Mouse (Mus musculus) liver, adult 2 months (tissue): ENCODE data around the gene Il18. TPM values are rescaled to one million over a fixed set of nuclear protein-coding genes. Genes with fewer than 3 reads are reported as not detected.

Experiments
- DNase-seq: peaks from one replicate; pipeline ENCODE4 v3.0.0-alpha.2; 2011; ENCODE audit warnings: low read depth, low spot score; ENCODE audit errors: extremely low read depth
- H3K27ac ChIP-seq: fragments of 200-500 bp; replicated peaks from 2 replicates; pipeline ENCODE4 v1.5.1; 2012; ENCODE audit warnings: low read depth, mild to moderate bottlenecking, control low read depth, inconsistent platforms, low read length; ENCODE audit not compliant: insufficient read depth
- H3K27me3 ChIP-seq: fragments of 200-500 bp; 2 replicates; pipeline ENCODE4 v1.6.1; 2012; ENCODE audit warnings: mild to moderate bottlenecking, moderate library complexity, low read length, inconsistent platforms; ENCODE audit not compliant: control insufficient read depth, insufficient read depth
- H3K36me3 ChIP-seq: fragments of 200-500 bp; 2 replicates; pipeline ENCODE4 v1.6.1; 2012; ENCODE audit warnings: low read length, inconsistent platforms; ENCODE audit not compliant: control insufficient read depth, insufficient read depth
- H3K4me1 ChIP-seq: fragments of 200-500 bp; 2 replicates; pipeline ENCODE4 v1.6.1; 2011; ENCODE audit warnings: low read length; ENCODE audit not compliant: control insufficient read depth, insufficient read depth
- H3K4me3 ChIP-seq: fragments of 200-500 bp; 2 replicates; pipeline ENCODE4 v1.5.1; 2011; ENCODE audit warnings: low read depth, mild to moderate bottlenecking, control low read depth, low read length, moderate library complexity; ENCODE audit not compliant: insufficient read depth
- H3K79me2 ChIP-seq: fragments of 200-500 bp; 2 replicates; pipeline ENCODE4 v1.6.1; 2012; ENCODE audit warnings: inconsistent platforms, mild to moderate bottlenecking, low read length, moderate library complexity; ENCODE audit not compliant: control insufficient read depth, insufficient read depth
- H3K9ac ChIP-seq: fragments of 200-500 bp; 2 replicates; pipeline ENCODE4 v1.6.1; 2012; ENCODE audit warnings: low read depth, mild to moderate bottlenecking, control low read depth, inconsistent platforms, low read length
- CTCF ChIP-seq: fragments of 200-500 bp; IDR thresholded peaks from 2 replicates; pipeline ENCODE4 v1.5.1; 2011; ENCODE audit warnings: low read depth, low read length, control low read depth
- POLR2A ChIP-seq: fragments of 200-500 bp; IDR thresholded peaks from 2 replicates; pipeline ENCODE4 v1.6.1; 2011; ENCODE audit warnings: low read length, control low read depth; ENCODE audit not compliant: insufficient read depth; ENCODE audit errors: extremely low read depth
- WGBS: fragments of 180-500 bp; shearing (Covaris S2); methylation state at CpG from one replicate; pipeline ENCODE4 v1.1.7; 2018; 5-methylcytosine and 5-hydroxymethylcytosine counted together
- polyA plus RNA-seq: library from polyadenylated mRNA; depleted of rRNA; stranded (reverse); fragments of >200 nt; gene quantifications from 2 replicates; pipeline ENCODE4 v1.2.3, GENCODE M21; 2012
- total RNA-seq: library from RNA; depleted of rRNA; stranded (reverse); fragments of >200 nt; gene quantifications from 2 replicates; pipeline ENCODE4 v1.2.3, GENCODE M21; 2014

Gene Il18
- total and polyA plus RNA-seq, 2 experiments = 11.1 to 32.8 TPM

DNA sequence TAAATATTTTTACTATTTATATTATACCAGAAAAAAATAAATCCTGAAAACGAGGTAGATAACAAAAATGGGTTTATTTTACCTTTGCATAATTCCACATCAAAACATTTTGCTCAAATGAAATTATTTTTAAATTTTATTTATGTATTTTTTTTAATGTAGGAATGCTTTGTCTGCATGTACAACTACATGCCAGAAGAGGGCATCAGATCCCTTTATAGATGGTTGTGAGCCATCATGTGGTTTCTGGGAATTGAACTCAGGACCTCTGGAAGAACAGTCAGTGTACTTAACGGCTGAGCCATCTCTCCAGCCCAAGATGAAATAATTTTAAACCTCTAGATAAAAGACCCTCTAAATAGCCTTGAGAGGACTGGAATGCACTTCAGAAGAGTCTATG, 33.1 kb upstream of the Il18 start:
- no peak overlapping the region for H3K4me3 ChIP-seq
- no peak overlapping the region for H3K27ac ChIP-seq
- H3K9ac ChIP-seq = no peak overlapping the region
- no peak for DNase-seq
- no peaks in the 10 kb centered on the region; the same call in 1 of the 2 replicates for H3K79me2 ChIP-seq
- 35% methylated on average over 2 of the region's 2 CpGs for WGBS
- H3K4me1 ChIP-seq = no peaks in the 10 kb centered on the region
- no peak for TF ChIP-seq POLR2A
- no peak for TF ChIP-seq CTCF
- no peaks in the 10 kb centered on the region for H3K27me3 ChIP-seq
- H3K36me3 ChIP-seq = peaks cover 14% of the 10 kb centered on the region

DNA sequence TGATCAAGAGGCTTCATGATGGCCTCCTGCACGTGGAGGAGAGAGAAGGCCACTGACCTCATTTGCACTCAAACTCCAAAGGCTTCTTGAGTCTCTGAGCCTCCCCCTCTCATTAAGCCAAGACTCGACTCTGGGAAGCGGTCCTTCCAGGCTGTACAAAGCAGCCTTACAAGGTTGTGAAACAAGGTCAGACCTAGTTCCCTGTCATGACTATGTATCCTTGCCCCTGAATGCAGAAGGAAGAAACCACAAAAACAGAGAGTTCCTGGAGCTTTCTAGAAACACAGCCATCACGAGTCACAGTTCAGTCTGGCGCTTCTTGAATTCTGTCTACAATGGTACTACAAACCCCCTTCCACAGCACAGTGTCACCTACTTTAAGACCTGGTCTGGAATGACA, 32.1 kb upstream of the Il18 start:
- 82% methylated on average over 5 of the region's 5 CpGs for WGBS

DNA sequence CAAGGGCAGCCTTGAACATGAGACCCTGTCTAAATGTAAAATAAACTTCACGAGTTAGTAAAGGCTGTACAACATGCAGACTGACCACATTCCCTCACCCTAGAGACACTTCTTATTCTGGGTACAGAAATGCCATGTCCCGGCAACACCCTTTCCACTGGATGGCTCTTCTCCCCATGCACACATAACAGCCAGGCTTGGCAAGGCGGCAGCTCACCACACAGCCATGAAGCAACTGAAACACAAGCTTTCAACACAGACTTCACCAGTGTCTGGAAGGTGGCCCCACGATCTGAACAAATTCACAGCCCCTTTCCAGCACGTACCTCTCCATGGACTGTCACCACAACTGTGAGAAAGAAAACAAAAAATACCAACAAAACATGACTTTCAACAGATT, 29.7 kb upstream of the Il18 start:
- Histone ChIP-seq H3K4me3 (no peak overlapping the region), H3K27ac (no peak overlapping the region), H3K4me1 (peaks cover 10% of the 10 kb centered on the region), H3K36me3 (peaks cover 18% of the 10 kb centered on the region), H3K9ac (no peak overlapping the region), H3K79me2 (peaks cover 7% of the 10 kb centered on the region; the same call in 1 of the 2 replicates), H3K27me3 (no peaks in the 10 kb centered on the region)
- no peak for DNase-seq
- TF ChIP-seq CTCF (no peak), POLR2A (no peak)
- 93% methylated on average over 5 of the region's 5 CpGs for WGBS

More for the DNA sequence above, 32.1 kb upstream of the Il18 start:
- no peak for DNase-seq
- H3K36me3 ChIP-seq = peaks cover 18% of the 10 kb centered on the region
- H3K4me1 ChIP-seq = peaks cover 6% of the 10 kb centered on the region
- no peak overlapping the region for H3K4me3 ChIP-seq
- H3K79me2 ChIP-seq = peaks cover 5% of the 10 kb centered on the region; the same call in 1 of the 2 replicates
- no peak overlapping the region for H3K27ac ChIP-seq
- TF ChIP-seq CTCF = no peak
- no peak for TF ChIP-seq POLR2A
- H3K27me3 ChIP-seq = no peaks in the 10 kb centered on the region
- H3K9ac ChIP-seq = no peak overlapping the region

DNA sequence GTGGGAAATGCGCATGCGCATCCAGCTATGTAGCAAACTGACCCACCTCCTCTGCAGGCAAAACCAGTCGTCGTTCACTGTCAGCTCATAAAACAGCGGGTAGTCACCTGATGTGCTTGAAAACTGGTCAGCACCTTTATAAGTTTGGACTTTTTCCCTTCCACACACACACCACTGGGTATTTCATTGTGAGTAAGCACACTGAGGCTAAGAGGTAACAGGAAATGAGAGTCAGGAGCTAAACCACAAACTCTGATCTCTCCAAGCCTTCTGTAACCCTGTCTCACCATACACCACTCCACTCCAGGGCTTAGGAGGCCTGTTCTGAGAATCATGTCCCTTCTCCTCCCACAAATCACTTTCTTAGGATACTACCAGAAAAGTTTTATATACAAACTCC, 29.0 kb upstream of the Il18 start:
- Histone ChIP-seq H3K27ac (no peak overlapping the region), H3K27me3 (no peaks in the 10 kb centered on the region), H3K36me3 (peaks cover 18% of the 10 kb centered on the region), H3K4me3 (no peak overlapping the region), H3K79me2 (peaks cover 7% of the 10 kb centered on the region; the same call in 1 of the 2 replicates), H3K4me1 (peaks cover 10% of the 10 kb centered on the region), H3K9ac (no peak overlapping the region)
- TF ChIP-seq CTCF (no peak), POLR2A (no peak)
- 90% methylated on average over 5 of the region's 5 CpGs for WGBS
- DNase-seq = no peak

DNA sequence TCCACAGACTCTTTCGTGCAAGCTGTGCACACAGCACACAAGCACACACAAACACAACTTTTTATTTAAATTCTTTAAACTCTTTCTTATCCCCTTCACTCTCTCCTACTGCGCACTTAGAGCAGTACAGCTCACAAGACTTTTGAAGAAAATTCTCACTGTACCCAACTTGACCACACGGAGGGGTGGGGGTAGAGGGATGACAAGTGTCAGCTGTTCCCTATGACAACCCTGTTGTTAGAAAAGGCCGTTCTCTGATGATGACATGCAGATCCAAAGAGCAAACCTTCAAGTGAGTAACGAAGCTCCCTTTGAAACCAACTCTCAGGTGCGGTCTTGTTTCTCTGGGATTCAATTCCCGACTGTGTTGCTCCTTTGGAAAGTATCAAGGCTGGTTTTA, 26.8 kb upstream of the Il18 start:
- WGBS = 21% methylated on average over 7 of the region's 7 CpGs
- peaks cover 10% of the 10 kb centered on the region for H3K4me1 ChIP-seq
- H3K4me3 ChIP-seq = peak overlapping the region; percentile 67
- H3K79me2 ChIP-seq = peaks cover 7% of the 10 kb centered on the region; the same call in 1 of the 2 replicates
- TF ChIP-seq CTCF (no peak), POLR2A (no peak)
- peaks cover 12% of the 10 kb centered on the region; the same call in 1 of the 2 replicates for H3K36me3 ChIP-seq
- peak overlapping the region; percentile 84 for H3K9ac ChIP-seq
- DNase-seq = no peak
- H3K27ac ChIP-seq = no peak overlapping the region
- no peaks in the 10 kb centered on the region for H3K27me3 ChIP-seq

DNA sequence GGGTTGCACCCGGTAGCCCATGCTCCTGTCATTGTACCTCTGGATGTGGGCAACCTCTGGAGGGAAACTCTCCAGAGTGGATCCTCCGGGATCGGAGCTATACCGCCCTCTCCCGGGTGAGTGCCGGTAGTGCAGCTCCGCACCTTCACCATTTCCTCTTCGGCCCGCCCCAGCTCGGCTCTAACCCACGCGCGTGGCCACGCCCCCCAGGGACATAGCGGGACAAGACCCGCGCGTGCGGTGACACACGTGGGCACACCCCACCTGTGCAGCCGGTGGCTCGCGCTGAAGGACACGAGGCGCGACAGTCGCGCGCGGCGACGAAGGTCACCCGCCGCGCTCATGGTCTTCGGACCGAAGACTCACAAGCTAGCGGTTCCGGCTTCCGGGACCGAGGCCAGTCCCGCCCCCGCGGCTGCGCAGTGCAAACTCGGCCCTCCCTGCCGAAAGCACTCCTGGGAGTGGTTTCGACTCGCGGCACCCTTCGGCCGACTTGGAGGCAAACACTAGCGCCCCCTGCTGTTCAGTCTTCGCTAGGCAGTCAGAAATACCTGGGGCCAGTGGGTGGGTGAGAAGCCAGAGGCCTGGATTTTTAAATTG, 26.2 kb upstream of the Il18 start, which contains the start of gene Pts:
Gene Pts, minus strand, starts transcription at position 432 of the 600 bp plus-strand sequence.
- Histone ChIP-seq H3K4me1 (peaks cover 12% of the 10 kb centered on the region), H3K9ac (peak within 1 kb of the TSS; percentile 84), H3K36me3 (peaks cover 12% of the 10 kb centered on the region; the same call in 1 of the 2 replicates), H3K27me3 (no peaks in the 10 kb centered on the region), H3K79me2 (peaks cover 7% of the 10 kb centered on the region; the same call in 1 of the 2 replicates), H3K27ac (peak within 1 kb of the TSS; percentile 71), H3K4me3 (peak within 1 kb of the TSS; percentile 67)
- TF ChIP-seq CTCF = peak; percentile 97
- peak; percentile 94 for TF ChIP-seq POLR2A
- WGBS = under 1% methylated on average over 54 of the region's 54 CpGs
- peak; percentile 88 for DNase-seq
